Mouse (Mus musculus) hindbrain, embryonic 11.5 days (tissue): Measurements from ENCODE around the gene Hat1. TPM values are rescaled to one million over a fixed set of nuclear protein-coding genes. Genes with fewer than 3 reads are reported as not detected.

ENCODE experiments used
- ATAC-seq: fragments of 200-750 bp; cut with Nextera tagmentation; 2 replicates; pipeline ENCODE4 v1.8.0; 2017; ENCODE audit warnings: mild to moderate bottlenecking, moderate TSS enrichment, moderate library complexity; ENCODE audit not compliant: low FRiP score
- DNase-seq: peaks from one replicate; pipeline ENCODE4 v3.0.0-alpha.2; 2015; ENCODE audit warnings: low spot score
- H3K27ac ChIP-seq: fragments of 300-500 bp; sonication (generic); 2 replicates; pipeline ENCODE4 v1.5.1; 2014; ENCODE audit warnings: mild to moderate bottlenecking, low read depth, low read length
- H3K27me3 ChIP-seq: fragments of 300-500 bp; sonication (generic); 2 replicates; pipeline ENCODE4 v1.6.1; 2014; ENCODE audit warnings: mild to moderate bottlenecking, low read length, moderate library complexity, mixed read lengths; ENCODE audit not compliant: control insufficient read depth, insufficient read depth
- H3K36me3 ChIP-seq: fragments of 300-500 bp; sonication (generic); 2 replicates; pipeline ENCODE4 v1.6.1; 2014; ENCODE audit warnings: mild to moderate bottlenecking, low read length, moderate library complexity, mixed read lengths; ENCODE audit not compliant: control insufficient read depth, insufficient read depth
- H3K4me1 ChIP-seq: fragments of 300-500 bp; sonication (generic); replicated peaks from 2 replicates; pipeline ENCODE4 v1.6.1; 2014; ENCODE audit warnings: low read length, mixed read lengths; ENCODE audit not compliant: control insufficient read depth, insufficient read depth
- H3K4me2 ChIP-seq: fragments of 300-500 bp; sonication (generic); replicated peaks from 2 replicates; pipeline ENCODE4 v1.6.1; 2014; ENCODE audit warnings: mild to moderate bottlenecking, low read depth, low read length
- H3K4me3 ChIP-seq: fragments of 300-500 bp; sonication (generic); 2 replicates; pipeline ENCODE4 v1.5.1; 2014; ENCODE audit warnings: low read depth, low read length
- H3K9ac ChIP-seq: fragments of 300-500 bp; sonication (generic); 2 replicates; pipeline ENCODE4 v1.6.1; 2014; ENCODE audit warnings: low read depth, low read length
- H3K9me3 ChIP-seq: fragments of 300-500 bp; sonication (generic); 2 replicates; pipeline ENCODE4 v1.6.1; 2016; ENCODE audit warnings: low read length; ENCODE audit not compliant: control insufficient read depth
- whole genome bisulfite sequencing: fragments of 180-500 bp; shearing (Covaris S2); extraction: QIAGEN DNeasy Blood & Tissue Kit; methylation state at CpG from one replicate; pipeline ENCODE4 v1.1.7; 2014; 5-methylcytosine and 5-hydroxymethylcytosine counted together
- polyA plus RNA-seq: library from polyadenylated mRNA; unstranded; fragments of >200 nt; fragmentation: Nextera tagmentation; extraction: Ambion mirVana; gene quantifications from 2 replicates; pipeline ENCODE4 v1.2.1, GENCODE M21; 2014

The Hat1 gene
- polyA plus RNA-seq, 1 experiment from 2014 or later: 161 TPM

- H3K4me3 ChIP-seq: no peak overlapping the region
- H3K27me3 ChIP-seq: no peaks in the 10 kb centered on the region
- WGBS: 87% methylated on average over 3 of the region's 3 CpGs
- DNase-seq (no peak), ATAC-seq (no peak)
- H3K9me3 ChIP-seq: no peaks in the 10 kb centered on the region
- H3K27ac ChIP-seq: no peak overlapping the region
- H3K4me1 ChIP-seq: no peaks in the 10 kb centered on the region
- no peak overlapping the region for H3K4me2 ChIP-seq
- H3K36me3 ChIP-seq: no peaks in the 10 kb centered on the region
- no peak overlapping the region for H3K9ac ChIP-seq
Measured at GRCm38 (mm10) chr2:71351727-71351987, 37.1 kb upstream of the Hat1 start.

GRCm38 (mm10) chr2:71353306-71354054 lies 35.3 kb upstream of the Hat1 start:
- Histone ChIP-seq H3K4me1 (no peaks in the 10 kb centered on the region), H3K27ac (no peak overlapping the region), H3K36me3 (no peaks in the 10 kb centered on the region), H3K9ac (no peak overlapping the region), H3K27me3 (no peaks in the 10 kb centered on the region), H3K4me2 (no peak overlapping the region), H3K9me3 (no peaks in the 10 kb centered on the region), H3K4me3 (no peak overlapping the region)
- no peak for ATAC-seq
- 52% methylated on average over 10 of the region's 10 CpGs for WGBS
- DNase-seq: peak; percentile 12

DNA sequence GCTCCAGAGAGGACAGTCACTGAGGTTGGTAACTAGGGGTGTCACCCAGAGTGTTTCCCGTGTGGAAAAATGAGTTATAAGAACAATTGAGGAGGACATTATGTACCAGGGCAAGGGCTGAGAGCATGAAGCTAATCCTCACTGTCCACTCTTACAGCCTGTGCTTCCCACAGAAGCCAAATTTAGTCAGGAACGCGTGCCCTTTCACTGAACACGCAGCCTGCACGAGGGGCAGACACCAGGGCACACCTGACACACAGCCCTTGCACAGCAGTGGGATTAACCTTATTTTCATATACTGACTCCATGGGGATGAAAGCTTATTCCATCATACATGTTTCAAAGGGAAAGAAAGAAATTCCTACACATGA lies 34.7 kb upstream of the Hat1 start:
- WGBS: 58% methylated on average over 5 of the region's 5 CpGs
- ATAC-seq (no peak), DNase-seq (no peak)
- H3K4me3 ChIP-seq: no peak overlapping the region
- H3K4me1 ChIP-seq: no peaks in the 10 kb centered on the region
- no peak overlapping the region for H3K4me2 ChIP-seq
- H3K9ac ChIP-seq: no peak overlapping the region
- no peak overlapping the region for H3K27ac ChIP-seq
- no peaks in the 10 kb centered on the region for H3K9me3 ChIP-seq
- H3K36me3 ChIP-seq: no peaks in the 10 kb centered on the region
- H3K27me3 ChIP-seq: no peaks in the 10 kb centered on the region

GRCm38 (mm10) chr2:71358347-71358746 lies 30.4 kb upstream of the Hat1 start:
- WGBS: 95% methylated on average over 5 of the region's 5 CpGs
- no peaks in the 10 kb centered on the region for H3K27me3 ChIP-seq
- no peaks in the 10 kb centered on the region for H3K36me3 ChIP-seq
- ATAC-seq (no peak), DNase-seq (no peak)
- no peak overlapping the region for H3K4me2 ChIP-seq
- no peak overlapping the region for H3K27ac ChIP-seq
- no peak overlapping the region for H3K4me3 ChIP-seq
- no peaks in the 10 kb centered on the region for H3K4me1 ChIP-seq
- H3K9ac ChIP-seq: no peak overlapping the region
- no peaks in the 10 kb centered on the region for H3K9me3 ChIP-seq

DNA sequence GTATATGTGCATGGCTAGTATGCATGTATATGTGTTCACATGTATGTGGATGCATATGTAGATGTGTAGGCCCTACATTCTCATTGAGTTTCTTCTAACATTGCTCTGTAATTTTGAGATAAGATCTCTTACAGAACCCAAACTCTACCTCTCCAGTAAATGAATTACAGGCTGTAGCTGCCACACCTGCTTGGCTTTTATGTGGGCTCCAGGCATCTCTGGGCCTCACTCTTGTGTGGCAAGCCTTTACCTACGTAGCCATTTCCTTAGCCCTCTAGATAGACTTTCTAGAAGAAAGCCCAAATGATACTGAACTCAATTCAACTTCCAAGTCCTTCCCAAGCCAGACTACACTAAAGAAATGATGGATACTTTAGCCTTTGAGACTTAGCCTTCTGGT lies 28.6 kb upstream of the Hat1 start:
- ATAC-seq (no peak), DNase-seq (no peak)
- Histone ChIP-seq H3K4me3 (no peak overlapping the region), H3K27me3 (no peaks in the 10 kb centered on the region), H3K36me3 (no peaks in the 10 kb centered on the region), H3K4me1 (no peaks in the 10 kb centered on the region), H3K9me3 (no peaks in the 10 kb centered on the region), H3K9ac (no peak overlapping the region), H3K27ac (no peak overlapping the region), H3K4me2 (no peak overlapping the region)
- 77% methylated on average over 1 of the region's 1 CpGs for WGBS

GRCm38 (mm10) chr2:71366618-71367124 lies 22.1 kb upstream of the Hat1 start:
- no peak overlapping the region for H3K27ac ChIP-seq

GRCm38 (mm10) chr2:71367125-71367880 lies 21.5 kb upstream of the Hat1 start, which contains the start of gene Slc25a12:
Slc25a12 (minus strand) TSS chr2:71367749.
- H3K4me2 ChIP-seq: peak within 1 kb of the TSS; percentile 51
- 0 out of 2 replicates have a peak, but pooled peaks cover 2% of the 10 kb centered on the region for H3K4me1 ChIP-seq
- peak within 1 kb of the TSS; percentile 54 for H3K9ac ChIP-seq
- peak within 1 kb of the TSS; percentile 51 for H3K4me3 ChIP-seq
- DNase-seq (peak; percentile 91), ATAC-seq (peak; percentile 95)
- no peaks in the 10 kb centered on the region for H3K9me3 ChIP-seq
- WGBS: under 1% methylated on average over 56 of the region's 57 CpGs
- no peaks in the 10 kb centered on the region for H3K36me3 ChIP-seq
- H3K27ac ChIP-seq: peak within 1 kb of the TSS; percentile 44; the same call in 1 of the 2 replicates
- no peaks in the 10 kb centered on the region for H3K27me3 ChIP-seq

More at GRCm38 (mm10) chr2:71366618-71367124, 22.1 kb upstream of the Hat1 start:
- Histone ChIP-seq H3K4me1 (0 out of 2 replicates have a peak, but pooled peaks cover 2% of the 10 kb centered on the region), H3K4me3 (peak overlapping the region; percentile 51), H3K4me2 (peak overlapping the region; percentile 51), H3K9ac (peak overlapping the region; percentile 54), H3K36me3 (no peaks in the 10 kb centered on the region), H3K9me3 (no peaks in the 10 kb centered on the region), H3K27me3 (no peaks in the 10 kb centered on the region)
- ATAC-seq (no peak), DNase-seq (no peak)
- 30% methylated on average over 9 of the region's 9 CpGs for WGBS

GRCm38 (mm10) chr2:71368086-71368485 lies 20.7 kb upstream of the Hat1 start:
- Histone ChIP-seq H3K27me3 (no peaks in the 10 kb centered on the region), H3K36me3 (no peaks in the 10 kb centered on the region), H3K4me3 (no peak overlapping the region), H3K4me1 (0 out of 2 replicates have a peak, but pooled peaks cover 2% of the 10 kb centered on the region), H3K9me3 (no peaks in the 10 kb centered on the region), H3K27ac (no peak overlapping the region), H3K4me2 (no peak overlapping the region), H3K9ac (no peak overlapping the region)
- WGBS: 42% methylated on average over 8 of the region's 8 CpGs
- ATAC-seq (0 out of 2 replicates have a peak, but pooled peaks have one; percentile 7), DNase-seq (no peak)
